Mouse (Mus musculus) intestine, embryonic 16.5 days (tissue): Measurements from ENCODE around the gene Adamtsl4. TPM values are rescaled to one million over a fixed set of nuclear protein-coding genes. Genes with fewer than 3 reads are reported as not detected.
"Not testable (repeated sequence)": the region's sequence is repeated elsewhere in the genome, so short reads cannot be mapped to it uniquely, and the experiment has no call there.

Experiments
- ATAC-seq: fragments of 200-750 bp; cut with Nextera tagmentation; 2 replicates; pipeline ENCODE4 v1.8.0; 2017; ENCODE audit warnings: moderate TSS enrichment, moderate library complexity
- H3K27ac ChIP-seq: fragments of 300-500 bp; sonication (generic); 2 replicates; pipeline ENCODE4 v1.5.1; 2014; ENCODE audit warnings: mild to moderate bottlenecking, low read length
- H3K27me3 ChIP-seq: fragments of 300-500 bp; sonication (generic); replicated peaks from 2 replicates; pipeline ENCODE4 v1.6.1; 2014; ENCODE audit warnings: low read length, control low read depth, mixed read lengths; ENCODE audit not compliant: control insufficient read depth, insufficient read depth
- H3K36me3 ChIP-seq: fragments of 300-500 bp; sonication (generic); 2 replicates; pipeline ENCODE4 v1.6.1; 2014; ENCODE audit warnings: low read length, control low read depth; ENCODE audit not compliant: control insufficient read depth, insufficient read depth
- H3K4me1 ChIP-seq: fragments of 300-500 bp; sonication (generic); 2 replicates; pipeline ENCODE4 v1.6.1; 2014; ENCODE audit warnings: low read length, control low read depth, mixed read lengths; ENCODE audit not compliant: control insufficient read depth, insufficient read depth
- H3K4me2 ChIP-seq: fragments of 300-500 bp; sonication (generic); 2 replicates; pipeline ENCODE4 v1.6.1; 2014; ENCODE audit warnings: low read depth, low read length, control low read depth
- H3K4me3 ChIP-seq: fragments of 300-500 bp; sonication (generic); 2 replicates; pipeline ENCODE4 v1.5.1; 2014; ENCODE audit warnings: mild to moderate bottlenecking, low read length
- H3K9ac ChIP-seq: fragments of 300-500 bp; sonication (generic); 2 replicates; pipeline ENCODE4 v1.6.1; 2014; ENCODE audit warnings: low read depth, low read length
- H3K9me3 ChIP-seq: fragments of 300-500 bp; sonication (generic); 2 replicates; pipeline ENCODE4 v1.6.1; 2016; ENCODE audit warnings: low read length, control low read depth; ENCODE audit not compliant: control insufficient read depth
- WGBS: fragments of 180-500 bp; shearing (Covaris S2); extraction: QIAGEN DNeasy Blood & Tissue Kit; methylation state at CpG from one replicate; pipeline ENCODE4 v1.1.7; 2014; 5-methylcytosine and 5-hydroxymethylcytosine counted together
- polyA plus RNA-seq: library from polyadenylated mRNA; unstranded; fragments of >200 nt; fragmentation: Nextera tagmentation; extraction: Ambion mirVana; gene quantifications from 2 replicates; pipeline ENCODE4 v1.2.1, GENCODE M21; 2015

Adamtsl4 gene
- polyA plus RNA-seq, 1 experiment from 2014 or later: 3.2 TPM

GRCm38 (mm10) chr3:95674236-95674635 is 13.5 kb downstream of the Adamtsl4 start:
- H3K4me3 ChIP-seq: peak overlapping the region; percentile 19
- H3K9ac ChIP-seq: peak overlapping the region; percentile 64

DNA sequence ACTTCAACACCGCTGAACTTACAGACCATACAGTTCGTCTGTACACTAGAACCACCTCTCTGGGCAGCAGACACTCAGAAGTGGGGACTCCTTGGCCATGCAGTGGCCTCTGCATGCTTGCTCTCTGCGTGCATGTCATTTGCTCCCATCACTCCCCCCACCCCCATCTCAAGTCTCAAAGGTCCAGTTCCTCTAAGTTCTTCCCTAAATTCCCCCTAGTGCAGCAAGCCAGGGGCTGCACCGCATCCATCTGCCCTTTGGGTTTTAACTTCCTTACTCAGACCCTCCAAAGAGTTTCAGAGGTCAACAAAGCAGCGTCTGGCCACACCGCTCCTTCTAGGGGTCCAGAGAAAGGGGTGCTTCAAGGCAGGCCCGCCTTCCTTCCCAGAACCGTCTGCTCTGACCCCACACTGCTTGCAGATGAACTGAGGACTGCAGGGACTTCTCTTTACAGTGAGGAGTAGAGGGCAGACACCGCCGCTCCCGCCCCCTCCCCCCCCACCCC is 14.0 kb downstream of the Adamtsl4 start:
- Histone ChIP-seq H3K4me2 (peak overlapping the region; percentile 52), H3K9me3 (no peaks in the 10 kb centered on the region), H3K27me3 (no peaks in the 10 kb centered on the region), H3K4me1 (peaks cover 44% of the 10 kb centered on the region), H3K4me3 (peak overlapping the region; percentile 19), H3K27ac (peak overlapping the region; percentile 99), H3K9ac (peak overlapping the region; percentile 64), H3K36me3 (no peaks in the 10 kb centered on the region)
- no peak; the same call in 1 of the 2 replicates for ATAC-seq
- 11% methylated on average over 11 of the region's 11 CpGs for WGBS

More at GRCm38 (mm10) chr3:95674236-95674635, 13.5 kb downstream of the Adamtsl4 start:
- ATAC-seq: peak; percentile 84
- H3K27ac ChIP-seq: peak overlapping the region; percentile 99
- H3K4me1 ChIP-seq: peaks cover 44% of the 10 kb centered on the region
- H3K9me3 ChIP-seq: no peaks in the 10 kb centered on the region
- peak overlapping the region; percentile 52 for H3K4me2 ChIP-seq
- 8% methylated on average over 2 of the region's 2 CpGs for WGBS
- no peaks in the 10 kb centered on the region for H3K36me3 ChIP-seq
- H3K27me3 ChIP-seq: no peaks in the 10 kb centered on the region

- 40% methylated on average over 10 of the region's 10 CpGs for whole genome bisulfite sequencing
- Histone ChIP-seq H3K36me3 (no peaks in the 10 kb centered on the region), H3K9ac (peak overlapping the region; percentile 64), H3K27me3 (no peaks in the 10 kb centered on the region), H3K4me1 (peaks cover 51% of the 10 kb centered on the region), H3K4me2 (peak overlapping the region; percentile 52), H3K9me3 (no peaks in the 10 kb centered on the region), H3K4me3 (no peak overlapping the region), H3K27ac (peak overlapping the region; percentile 99)
- no peak for ATAC-seq
Measured at GRCm38 (mm10) chr3:95672861-95673706, 14.6 kb downstream of the Adamtsl4 start.

- no peak overlapping the region for H3K4me3 ChIP-seq
- H3K9me3 ChIP-seq: no peaks in the 10 kb centered on the region
- H3K27me3 ChIP-seq: no peaks in the 10 kb centered on the region
- peaks cover 57% of the 10 kb centered on the region for H3K4me1 ChIP-seq
- H3K36me3 ChIP-seq: no peaks in the 10 kb centered on the region
- 33% methylated on average over 3 of the region's 3 CpGs for WGBS
- peak overlapping the region; percentile 99 for H3K27ac ChIP-seq
- 0 out of 2 replicates have a peak overlapping the region, but pooled peaks have one; percentile 64 for H3K9ac ChIP-seq
- no peak overlapping the region for H3K4me2 ChIP-seq
- no peak for ATAC-seq
Measured at GRCm38 (mm10) chr3:95672461-95672860, 15.3 kb downstream of the Adamtsl4 start.

- no peaks in the 10 kb centered on the region for H3K36me3 ChIP-seq
- H3K4me2 ChIP-seq: no peak overlapping the region
- 0 out of 2 replicates have a peak overlapping the region, but pooled peaks have one; percentile 5 for H3K27ac ChIP-seq
- 71% methylated on average over 5 of the region's 5 CpGs for WGBS
- peaks cover 63% of the 10 kb centered on the region for H3K4me1 ChIP-seq
- H3K9me3 ChIP-seq: no peaks in the 10 kb centered on the region
- H3K27me3 ChIP-seq: no peaks in the 10 kb centered on the region
- H3K4me3 ChIP-seq: no peak overlapping the region
- no peak overlapping the region for H3K9ac ChIP-seq
- ATAC-seq: no peak
Measured at GRCm38 (mm10) chr3:95671201-95671600, 16.5 kb downstream of the Adamtsl4 start.

- H3K4me3 ChIP-seq, H3K27me3 ChIP-seq, H3K4me2 ChIP-seq, ATAC-seq, H3K9me3 ChIP-seq, H3K9ac ChIP-seq, H3K36me3 ChIP-seq, H3K27ac ChIP-seq: not testable (repeated sequence)
- WGBS: 94% methylated on average over 3 of the region's 3 CpGs
- peaks cover 61% of the 10 kb centered on the region for H3K4me1 ChIP-seq
Measured at GRCm38 (mm10) chr3:95670419-95670818, 17.3 kb downstream of the Adamtsl4 start.

GRCm38 (mm10) chr3:95669309-95669665 is 18.4 kb downstream of the Adamtsl4 start:
- Histone ChIP-seq H3K4me3 (no peak overlapping the region), H3K36me3 (no peaks in the 10 kb centered on the region), H3K9ac (no peak overlapping the region), H3K4me2 (no peak overlapping the region), H3K27ac (peak overlapping the region; percentile 47; the same call in 1 of the 2 replicates), H3K27me3 (no peaks in the 10 kb centered on the region), H3K9me3 (no peaks in the 10 kb centered on the region), H3K4me1 (peaks cover 53% of the 10 kb centered on the region)
- 87% methylated on average over 3 of the region's 3 CpGs for WGBS
- ATAC-seq: no peak

- Histone ChIP-seq H3K4me1 (peaks cover 53% of the 10 kb centered on the region), H3K4me3 (no peak overlapping the region), H3K9me3 (no peaks in the 10 kb centered on the region), H3K9ac (no peak overlapping the region), H3K27ac (peak overlapping the region; percentile 82), H3K27me3 (no peaks in the 10 kb centered on the region), H3K4me2 (no peak overlapping the region), H3K36me3 (no peaks in the 10 kb centered on the region)
- ATAC-seq: no peak
- 53% methylated on average over 7 of the region's 7 CpGs for WGBS
Measured at GRCm38 (mm10) chr3:95668589-95669308, 19.0 kb downstream of the Adamtsl4 start.

DNA sequence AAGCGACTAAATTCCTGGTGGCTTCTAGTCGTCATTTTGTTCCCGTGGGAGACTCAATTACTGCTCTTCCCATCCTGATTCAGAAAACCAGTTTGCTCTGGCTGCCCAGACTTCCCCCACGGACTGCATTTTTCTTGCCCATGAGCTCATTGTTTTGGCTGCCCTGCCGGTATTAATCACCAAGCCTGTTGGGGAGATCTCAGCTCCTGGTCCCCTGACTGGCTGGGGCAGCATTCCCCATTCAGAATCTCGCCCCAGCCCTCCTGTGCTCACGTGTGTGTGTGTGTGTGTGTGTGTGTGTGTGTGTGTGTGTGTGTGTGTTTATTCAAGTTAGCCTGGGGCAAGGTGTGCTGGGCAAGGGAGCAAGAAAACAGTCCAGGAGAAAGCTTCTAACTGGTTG is 19.7 kb downstream of the Adamtsl4 start:
- Histone ChIP-seq H3K9ac (peak overlapping the region; percentile 52), H3K4me3 (no peak overlapping the region), H3K27ac (peak overlapping the region; percentile 82), H3K9me3 (no peaks in the 10 kb centered on the region), H3K36me3 (no peaks in the 10 kb centered on the region), H3K27me3 (no peaks in the 10 kb centered on the region), H3K4me1 (peaks cover 52% of the 10 kb centered on the region), H3K4me2 (peak overlapping the region; percentile 13; the same call in 1 of the 2 replicates)
- peak; percentile 14 for ATAC-seq
- WGBS: 16% methylated on average over 7 of the region's 7 CpGs
